Mouse (Mus musculus) erythroblast, embryonic 14.5 days (primary cell): Measurements from ENCODE around the gene Pmvk. TPM values are rescaled to one million over a fixed set of nuclear protein-coding genes. Genes with fewer than 3 reads are reported as not detected.

Source experiments
- H3K27me3 ChIP-seq: 2 replicates; pipeline ENCODE4 v1.6.1; 2012; ENCODE audit warnings: inconsistent platforms; ENCODE audit not compliant: control insufficient read depth
- H3K36me3 ChIP-seq: 2 replicates; pipeline ENCODE4 v1.6.1; 2012; ENCODE audit warnings: mild to moderate bottlenecking, inconsistent platforms; ENCODE audit not compliant: control insufficient read depth
- H3K4me1 ChIP-seq: 2 replicates; pipeline ENCODE4 v1.6.1; 2012; ENCODE audit warnings: inconsistent platforms; ENCODE audit not compliant: control insufficient read depth
- H3K4me3 ChIP-seq: replicated peaks from 2 replicates; pipeline ENCODE3; 2012; ENCODE audit warnings: moderate library complexity, mild to moderate bottlenecking, inconsistent platforms
- H3K9me3 ChIP-seq: 2 replicates; pipeline ENCODE4 v1.6.1; 2012; ENCODE audit warnings: low read length, inconsistent platforms, mixed read lengths; ENCODE audit not compliant: control insufficient read depth
- GATA1 ChIP-seq: IDR thresholded peaks from 2 replicates; pipeline ENCODE4 v1.6.1; 2012; ENCODE audit warnings: low read length, inconsistent platforms, mixed read lengths
- TAL1 ChIP-seq: IDR thresholded peaks from 3 replicates; pipeline ENCODE4 v1.6.1; 2012; ENCODE audit warnings: low read length, inconsistent platforms, mixed read lengths
- polyA plus RNA-seq: library from polyadenylated mRNA; stranded (reverse); fragments of >175 nt; gene quantifications from 2 replicates; pipeline ENCODE4 v1.2.3, GENCODE M21; 2012

Gene Pmvk
- polyA plus RNA-seq, 1 experiment, result 1.4 TPM

DNA sequence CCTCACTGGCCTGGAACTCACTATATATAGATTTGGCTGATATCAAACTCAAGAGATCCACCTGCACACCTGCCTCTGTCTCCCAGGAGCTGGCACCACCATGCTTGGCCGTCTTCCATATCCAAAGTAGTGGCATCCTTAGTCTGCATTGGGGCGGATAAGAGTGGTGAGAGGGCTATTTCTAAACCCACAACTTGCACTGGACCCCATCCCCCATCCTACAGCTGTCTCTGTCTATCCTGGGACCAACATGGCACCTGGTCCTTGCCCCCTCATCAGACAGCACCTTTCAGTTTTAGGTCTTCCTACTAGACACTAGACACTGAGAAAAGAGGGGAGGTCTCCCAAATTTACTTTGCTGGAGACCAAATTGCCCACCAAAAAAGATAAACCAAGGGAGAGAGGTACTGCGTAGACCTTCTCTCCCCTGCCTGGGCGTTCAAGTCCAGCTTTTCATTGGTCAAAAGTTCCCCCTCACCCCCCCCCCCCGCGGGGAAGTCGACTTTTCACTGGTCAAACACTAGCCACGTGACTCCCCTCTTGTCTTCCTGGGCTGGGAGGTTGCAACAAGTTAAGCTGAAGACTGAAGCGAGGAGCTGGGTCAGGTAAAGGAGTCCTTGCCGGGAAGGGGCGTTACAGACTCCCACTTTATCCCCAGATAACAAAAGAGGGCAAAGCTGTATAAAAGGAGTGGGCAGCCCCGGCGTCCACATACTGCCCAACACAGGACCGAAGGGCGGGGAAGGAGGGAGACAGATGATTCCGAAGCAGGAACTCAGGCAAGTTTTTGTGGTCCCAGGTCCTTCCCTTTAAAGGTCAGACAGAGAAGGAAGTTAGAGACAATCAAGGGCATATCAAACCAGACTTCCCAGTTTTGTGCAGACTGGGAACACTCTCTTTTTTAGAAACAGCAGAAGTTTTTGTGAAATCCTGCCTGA, 17.9 kb upstream of the Pmvk start, which contains the start of gene Pbxip1:
Gene Pbxip1 (plus strand): TSS at position 531 of the 938 bp plus-strand sequence.
- H3K9me3 ChIP-seq, result no peaks in the 10 kb centered on the region
- TF ChIP-seq GATA1 (no peak), TAL1 (no peak)
- peaks cover 32% of the 10 kb centered on the region for H3K36me3 ChIP-seq
- peaks cover 37% of the 10 kb centered on the region for H3K4me1 ChIP-seq
- peak within 1 kb of the TSS; percentile 63 for H3K4me3 ChIP-seq
- H3K27me3 ChIP-seq, result no peaks in the 10 kb centered on the region

DNA sequence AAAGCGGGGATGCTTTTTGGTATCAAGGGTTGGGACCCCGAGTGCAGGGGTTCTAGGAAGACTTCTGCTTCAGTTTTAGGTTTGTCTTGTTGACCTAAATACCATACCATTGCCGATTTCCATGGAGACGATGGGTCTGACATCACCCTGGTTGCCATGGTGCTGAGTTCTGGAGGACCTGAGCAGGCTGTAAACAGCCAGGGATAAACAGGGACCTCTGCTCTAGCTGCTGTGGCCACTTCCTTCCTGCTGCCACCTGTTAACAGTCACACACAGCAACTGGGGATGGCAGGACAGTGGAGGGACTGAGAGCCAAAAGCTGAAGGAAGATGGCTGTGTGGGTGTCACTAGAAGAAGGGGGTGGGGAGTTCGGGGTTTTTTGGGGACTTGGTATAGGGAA, 17.1 kb upstream of the Pmvk start:
- no peak for TF ChIP-seq GATA1
- no peak for TF ChIP-seq TAL1
- Histone ChIP-seq H3K27me3 (no peaks in the 10 kb centered on the region), H3K36me3 (peaks cover 28% of the 10 kb centered on the region), H3K9me3 (no peaks in the 10 kb centered on the region), H3K4me1 (peaks cover 33% of the 10 kb centered on the region), H3K4me3 (peak overlapping the region; percentile 63)

GRCm38 (mm10) chr3:89440691-89441090, 13.7 kb upstream of the Pmvk start:
- H3K4me3 ChIP-seq, result no peak overlapping the region
- TF ChIP-seq TAL1 (no peak), GATA1 (no peak)
- H3K9me3 ChIP-seq, result no peaks in the 10 kb centered on the region
- H3K27me3 ChIP-seq, result no peaks in the 10 kb centered on the region
- H3K4me1 ChIP-seq, result peaks cover 18% of the 10 kb centered on the region
- peaks cover 8% of the 10 kb centered on the region for H3K36me3 ChIP-seq

GRCm38 (mm10) chr3:89448720-89449537, 5.4 kb upstream of the Pmvk start:
- no peaks in the 10 kb centered on the region for H3K9me3 ChIP-seq
- no peaks in the 10 kb centered on the region for H3K27me3 ChIP-seq
- TF ChIP-seq GATA1, result no peak
- no peak for TF ChIP-seq TAL1
- H3K4me1 ChIP-seq, result peaks cover 34% of the 10 kb centered on the region
- peak overlapping the region; percentile 36 for H3K4me3 ChIP-seq
- H3K36me3 ChIP-seq, result peaks cover 11% of the 10 kb centered on the region

- H3K4me3 ChIP-seq, result peak overlapping the region; percentile 36
- H3K4me1 ChIP-seq, result peaks cover 36% of the 10 kb centered on the region
- H3K9me3 ChIP-seq, result no peaks in the 10 kb centered on the region
- peaks cover 11% of the 10 kb centered on the region for H3K36me3 ChIP-seq
- H3K27me3 ChIP-seq, result no peaks in the 10 kb centered on the region
- no peak for TF ChIP-seq GATA1
- no peak for TF ChIP-seq TAL1
Measured at GRCm38 (mm10) chr3:89449541-89449940, 4.8 kb upstream of the Pmvk start.

DNA sequence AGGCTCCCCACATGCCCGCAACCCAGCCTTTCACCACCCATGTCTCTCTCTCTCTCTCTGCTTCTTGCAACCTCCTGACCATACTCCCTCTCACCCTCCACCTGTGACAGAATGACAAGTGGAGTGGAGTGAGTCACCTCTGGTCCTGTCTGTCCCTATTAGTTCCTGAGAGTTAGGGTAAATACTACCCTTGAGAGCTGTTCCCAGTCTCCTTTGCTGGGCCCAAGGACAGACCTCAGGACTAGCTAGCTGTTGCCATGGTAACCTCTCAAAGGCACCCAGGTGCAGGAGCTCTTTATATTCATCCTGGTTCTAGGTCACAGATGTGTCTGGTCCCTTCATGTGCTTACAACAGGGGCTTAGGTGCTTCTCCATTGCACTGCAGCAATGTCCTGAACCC, 2.4 kb upstream of the Pmvk start:
- Histone ChIP-seq H3K27me3 (no peaks in the 10 kb centered on the region), H3K4me1 (peaks cover 44% of the 10 kb centered on the region), H3K4me3 (no peak overlapping the region), H3K9me3 (no peaks in the 10 kb centered on the region), H3K36me3 (no peaks in the 10 kb centered on the region)
- TF ChIP-seq GATA1, result no peak

- peaks cover 2% of the 10 kb centered on the region for H3K36me3 ChIP-seq
- H3K4me3 ChIP-seq, result no peak overlapping the region
- peaks cover 54% of the 10 kb centered on the region for H3K4me1 ChIP-seq
- no peaks in the 10 kb centered on the region for H3K27me3 ChIP-seq
- no peaks in the 10 kb centered on the region for H3K9me3 ChIP-seq
- TF ChIP-seq TAL1 (no peak), GATA1 (no peak)
Measured at GRCm38 (mm10) chr3:89455786-89456285, 1.5 kb downstream of the Pmvk start.

- H3K4me3 ChIP-seq, result no peak overlapping the region
- no peaks in the 10 kb centered on the region for H3K9me3 ChIP-seq
- H3K4me1 ChIP-seq, result peaks cover 46% of the 10 kb centered on the region
- TF ChIP-seq GATA1, result no peak
- TF ChIP-seq TAL1, result no peak
- H3K27me3 ChIP-seq, result no peaks in the 10 kb centered on the region
- H3K36me3 ChIP-seq, result peaks cover 7% of the 10 kb centered on the region
Measured at GRCm38 (mm10) chr3:89456726-89457665, 2.7 kb downstream of the Pmvk start.
